Mouse (Mus musculus) heart, adult 9 months (tissue): ENCODE measurements at regions not wholly inside any gene's neighbourhood (a gene's known extent, or its start where the extent isn't known, plus 50 kb on each side); places are given as distances from the start of the nearest gene placed in this dataset.

ENCODE experiments used
- DNase-seq, 2 experiments: peaks; one replicate each; pipeline ENCODE4 v3.0.0; 2022; ENCODE audit warnings: low spot score in 2 of 2

DNA sequence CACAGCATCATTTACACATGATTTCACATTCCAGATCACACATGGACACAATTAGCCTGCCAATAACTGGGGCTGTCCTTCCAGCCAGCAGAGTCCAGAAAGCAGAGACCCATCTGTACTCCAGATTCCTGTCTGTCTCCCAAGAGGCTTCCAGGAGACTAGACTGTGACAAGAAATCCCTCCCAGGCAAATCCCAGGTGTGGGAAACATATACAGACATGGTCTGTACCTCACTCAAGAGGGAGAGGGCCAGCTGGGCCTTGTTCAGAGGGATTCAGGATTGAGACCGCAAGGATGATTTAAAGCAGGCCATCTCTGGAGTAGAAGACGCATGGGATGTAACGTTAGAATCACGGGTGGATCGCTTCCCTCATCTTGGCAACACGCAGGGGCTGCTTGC, 182.7 kb upstream of the Prr30 start:
- DNase-seq: no peak

DNA sequence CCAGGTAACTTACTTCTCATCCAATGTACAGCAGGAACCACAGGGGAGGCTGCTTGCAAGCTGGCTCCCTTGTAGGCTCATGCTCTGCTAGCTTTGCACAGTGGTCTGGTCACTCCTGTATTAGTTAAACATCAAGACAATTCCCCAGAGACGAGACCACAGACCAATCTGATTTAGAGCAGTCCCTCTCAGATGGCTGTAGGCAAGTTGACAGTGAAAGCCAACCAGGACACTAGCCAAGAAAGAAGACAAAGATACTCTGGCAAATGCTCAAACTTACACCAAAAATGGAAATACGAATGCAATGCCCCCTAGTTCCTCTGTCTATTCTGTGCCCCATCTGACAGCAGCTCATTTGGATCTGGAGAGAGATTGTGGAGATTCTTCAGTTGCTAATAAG, 181.8 kb upstream of the Prr30 start:
- DNase-seq: no peak

DNA sequence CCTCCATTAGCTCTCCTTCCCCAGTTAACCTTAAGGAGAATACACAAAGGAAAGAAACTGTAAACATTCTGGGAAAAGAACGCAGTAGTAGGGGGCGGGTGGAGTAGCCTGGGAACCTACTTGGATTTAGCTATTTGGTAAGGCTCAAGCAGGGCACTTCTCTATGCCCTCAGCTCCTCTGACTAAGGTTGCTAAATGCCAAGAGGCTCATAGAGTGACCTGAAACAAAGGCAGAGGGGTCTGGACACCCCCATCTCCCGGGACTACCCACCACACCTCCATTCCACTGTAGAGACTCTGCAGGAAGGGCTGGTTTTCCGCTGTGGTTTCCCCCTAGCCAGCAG, 179.5 kb upstream of the Prr30 start:
- no peak for DNase-seq

DNA sequence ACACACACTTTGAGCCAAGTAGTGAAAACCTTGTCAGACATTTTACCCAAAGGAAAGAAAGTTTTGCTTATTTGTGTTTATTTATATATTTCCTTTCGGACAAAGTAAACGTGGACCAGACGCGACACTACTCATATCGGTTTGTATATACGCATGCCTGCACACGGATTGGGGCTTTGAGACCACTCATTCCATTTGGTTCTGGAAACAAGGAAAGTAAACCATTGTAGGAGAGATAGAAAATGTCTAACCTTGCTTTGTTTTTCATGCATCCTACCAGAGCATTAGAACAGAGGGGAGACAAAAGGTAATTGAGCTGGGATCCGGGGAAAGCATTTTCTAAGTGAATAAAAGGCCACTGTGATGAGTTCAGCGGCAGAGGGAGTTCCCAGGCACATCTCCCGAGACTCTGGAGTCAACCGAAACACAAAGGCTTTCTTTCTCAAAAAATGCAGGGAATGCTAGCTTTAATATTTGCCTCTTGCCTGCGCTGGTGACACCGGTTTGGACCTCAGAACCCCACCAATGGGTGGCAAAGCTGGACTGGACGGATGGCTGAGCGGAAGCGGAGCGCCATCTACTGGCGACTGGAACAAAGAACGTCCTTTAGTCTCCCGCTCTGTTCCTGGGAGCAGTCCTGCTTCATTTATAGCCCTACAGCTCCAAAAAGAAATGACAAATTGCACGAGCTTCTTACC, 179.0 kb upstream of the Prr30 start:
- DNase-seq: peak; percentile 14 to 30

DNA sequence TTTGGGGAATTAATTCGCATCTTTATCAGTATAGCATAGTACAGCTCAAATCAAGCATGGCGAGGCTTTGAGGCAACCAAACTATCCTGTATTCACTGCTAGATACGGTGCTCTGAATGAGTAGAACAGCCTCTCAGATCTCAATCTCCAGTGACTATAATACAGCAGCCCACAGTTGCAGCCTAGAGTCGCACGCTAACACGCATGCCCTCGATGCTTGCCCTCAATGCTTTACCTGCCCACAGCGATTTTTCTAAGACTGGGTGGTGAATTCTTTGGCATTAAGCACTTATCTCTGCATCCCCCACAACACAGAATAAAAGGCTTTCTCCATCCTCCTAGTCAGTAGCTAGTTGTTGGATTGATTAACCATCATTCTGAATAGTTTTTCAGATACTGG, 178.4 kb upstream of the Prr30 start:
- no peak for DNase-seq

DNA sequence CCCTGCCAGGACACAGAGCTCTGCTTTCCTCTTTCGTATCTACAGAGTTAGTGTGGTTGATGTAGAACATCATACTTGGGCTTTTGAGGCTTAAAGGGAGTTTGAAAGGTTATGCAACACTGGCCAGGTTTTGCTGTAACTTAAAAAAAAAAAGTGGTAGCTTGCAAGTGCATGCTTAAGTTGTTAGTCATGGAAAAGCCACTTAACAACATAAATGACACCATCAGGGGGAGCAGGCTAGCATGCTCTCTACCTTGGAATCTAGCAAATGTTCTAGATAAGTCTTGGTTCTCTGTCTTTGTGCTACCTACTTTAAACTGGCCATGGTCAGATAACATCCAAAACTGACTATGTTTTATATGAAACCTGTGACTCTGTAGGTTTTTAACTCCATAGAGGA, 176.6 kb upstream of the Prr30 start:
- DNase-seq: no peak

DNA sequence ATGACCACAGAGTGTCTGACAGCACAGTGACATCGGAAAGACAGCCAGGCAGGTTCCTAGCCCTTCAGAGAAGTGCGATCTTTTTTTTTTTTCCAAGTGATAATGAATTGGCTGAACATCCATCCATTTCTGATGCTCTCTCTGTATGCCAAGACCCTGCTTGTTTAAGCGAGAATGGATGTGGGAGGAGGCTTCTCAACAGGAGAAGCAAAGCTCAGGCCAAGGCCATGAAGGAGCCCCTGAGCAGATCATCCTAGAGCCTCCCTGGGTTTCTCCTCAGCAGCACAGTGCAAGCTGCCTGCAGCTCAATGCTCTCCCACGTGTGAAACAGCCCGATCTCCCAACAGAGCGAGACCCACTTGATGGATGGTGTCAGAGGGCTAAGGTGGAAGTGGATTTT, 175.7 kb upstream of the Prr30 start:
- DNase-seq: no peak

DNA sequence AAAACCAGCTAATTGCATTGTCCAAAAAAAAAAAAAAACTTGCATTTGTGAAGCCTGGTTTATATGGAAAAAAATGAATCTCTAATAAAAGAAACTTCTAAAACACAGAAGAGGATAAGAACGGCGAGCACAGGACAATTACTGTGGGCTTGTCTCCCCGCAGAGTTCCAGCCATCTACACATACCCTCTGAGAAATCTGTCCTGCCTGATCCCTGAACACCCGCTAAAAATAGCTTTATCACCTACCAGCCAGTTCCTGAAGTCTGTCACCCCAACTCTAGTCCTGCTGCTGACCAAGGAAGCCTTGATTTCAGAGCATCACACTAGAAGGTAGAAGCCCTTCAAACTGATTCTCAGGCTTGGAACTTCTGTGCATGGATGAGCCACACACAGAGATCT, 173.7 kb upstream of the Prr30 start:
- no peak for DNase-seq

DNA sequence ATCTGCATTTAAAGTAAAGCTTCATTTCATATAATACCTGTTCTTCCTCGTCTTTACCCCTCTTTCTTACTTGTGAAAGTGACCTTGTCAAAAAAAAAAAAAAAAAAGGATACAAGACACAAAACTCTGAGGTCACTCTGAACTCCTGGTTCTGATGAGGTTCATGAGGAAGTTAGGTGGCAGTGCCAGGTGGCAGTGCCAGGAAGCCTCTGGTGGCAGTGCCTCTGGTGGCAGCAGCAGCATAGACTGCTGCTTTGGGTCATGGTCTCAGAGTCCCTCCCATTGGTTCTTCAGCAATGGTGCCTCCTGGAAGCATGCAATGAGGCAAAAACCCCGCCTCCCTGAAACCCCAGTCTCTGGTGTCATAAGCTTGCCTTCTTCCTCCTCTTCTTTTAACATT, 159.7 kb upstream of the Prr30 start:
- no peak for DNase-seq

DNA sequence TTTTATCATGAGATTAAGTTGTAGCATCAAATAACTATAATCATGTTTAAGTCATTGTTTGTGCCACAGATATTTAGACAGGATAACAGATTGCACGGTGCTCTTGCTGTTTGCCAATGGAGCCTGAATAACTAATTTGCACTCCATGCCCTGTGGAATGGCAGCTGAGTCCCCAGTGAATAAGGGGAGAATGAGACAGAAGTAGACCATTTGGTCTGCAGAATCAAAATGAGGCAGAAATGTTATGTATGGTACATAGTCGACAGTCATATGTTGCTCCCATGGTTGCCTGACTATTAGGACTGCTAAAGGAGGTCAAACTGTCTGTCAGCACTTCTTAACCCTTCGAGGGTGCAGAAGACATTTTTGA, 152.9 kb upstream of the Prr30 start:
- DNase-seq: no peak

DNA sequence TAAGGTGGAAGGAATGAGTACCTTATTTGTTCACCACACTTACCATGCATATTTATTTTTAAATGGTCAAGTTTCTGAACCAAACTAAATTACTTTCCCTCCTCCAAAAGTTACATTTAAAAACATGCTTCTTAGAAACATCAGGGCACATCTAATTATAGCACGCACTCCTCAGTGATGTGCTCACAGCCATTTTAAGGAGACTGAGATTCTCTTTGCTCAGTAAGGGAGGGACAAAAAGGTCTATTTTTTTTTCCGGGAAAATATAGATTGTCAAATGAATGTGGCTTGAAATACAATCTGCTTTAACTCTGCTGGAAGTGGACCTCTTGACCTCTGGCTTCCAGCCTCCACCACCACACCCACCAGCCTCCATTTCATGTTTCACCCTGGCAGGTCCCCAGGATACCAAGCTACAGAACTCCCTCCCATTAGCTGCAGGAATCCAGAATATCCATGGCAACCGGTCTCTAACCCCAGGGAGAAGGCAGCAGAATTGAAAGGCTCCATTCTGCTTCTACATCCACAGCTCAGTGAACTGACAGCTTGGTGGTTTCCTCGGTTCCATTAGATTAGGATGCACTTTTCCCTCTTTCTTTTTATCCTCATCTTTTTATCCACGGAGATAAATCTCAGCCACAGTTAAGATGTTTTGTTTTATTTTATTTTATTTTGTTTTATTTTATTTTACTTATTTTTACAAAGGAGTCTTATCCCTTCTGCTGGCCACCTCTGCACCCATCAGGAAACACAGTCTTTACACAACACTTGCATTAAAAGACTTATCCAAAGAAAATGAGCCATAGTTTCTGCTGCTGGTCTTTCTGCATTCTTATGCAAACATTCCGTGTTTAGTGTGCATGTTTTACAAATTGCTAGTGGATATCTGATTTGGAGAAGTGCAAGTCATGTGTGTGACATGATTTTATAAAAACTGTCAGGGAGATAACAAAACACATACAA, 152.2 kb upstream of the Prr30 start:
- DNase-seq: peak in 1 of 2 experiments; percentile 20

DNA sequence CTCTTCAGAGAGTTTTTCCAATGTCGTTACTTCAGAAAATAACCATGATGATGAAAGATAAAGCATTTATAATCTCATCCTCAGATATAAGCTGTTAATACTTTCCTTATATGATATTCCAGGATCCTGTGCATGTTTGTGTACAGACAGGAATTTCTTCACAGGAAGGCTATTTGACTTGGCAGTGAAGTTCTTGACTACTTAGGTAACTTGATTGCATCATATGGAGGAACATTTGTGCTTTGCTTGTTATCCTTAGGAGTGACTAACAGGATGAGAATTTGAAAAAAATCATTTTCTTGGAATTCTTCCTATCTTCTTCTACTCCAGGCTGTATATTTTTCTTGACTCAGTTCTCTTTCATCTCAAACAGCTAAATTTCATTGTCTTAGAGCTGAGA, 140.2 kb upstream of the Prr30 start:
- no peak for DNase-seq

DNA sequence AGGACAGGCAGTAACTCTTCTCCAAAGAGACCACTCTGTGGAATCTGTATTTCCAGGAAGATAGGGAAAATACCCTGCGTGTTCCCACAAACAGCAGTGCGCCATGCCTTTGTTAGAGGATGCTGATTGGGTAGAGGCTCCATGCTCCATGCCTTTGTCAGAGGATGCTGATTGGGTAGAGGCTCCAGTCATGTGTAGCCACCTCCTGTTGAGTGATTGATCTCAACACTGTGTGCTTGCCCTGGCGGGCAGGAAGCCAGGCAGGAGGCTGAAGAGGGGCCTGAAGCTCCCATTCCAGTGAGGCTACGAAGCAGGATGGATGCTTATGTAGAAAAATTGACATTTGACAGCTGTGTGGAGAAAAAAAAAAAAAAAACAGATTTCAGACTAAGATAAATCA, 131.9 kb upstream of the Prr30 start:
- DNase-seq: no peak

DNA sequence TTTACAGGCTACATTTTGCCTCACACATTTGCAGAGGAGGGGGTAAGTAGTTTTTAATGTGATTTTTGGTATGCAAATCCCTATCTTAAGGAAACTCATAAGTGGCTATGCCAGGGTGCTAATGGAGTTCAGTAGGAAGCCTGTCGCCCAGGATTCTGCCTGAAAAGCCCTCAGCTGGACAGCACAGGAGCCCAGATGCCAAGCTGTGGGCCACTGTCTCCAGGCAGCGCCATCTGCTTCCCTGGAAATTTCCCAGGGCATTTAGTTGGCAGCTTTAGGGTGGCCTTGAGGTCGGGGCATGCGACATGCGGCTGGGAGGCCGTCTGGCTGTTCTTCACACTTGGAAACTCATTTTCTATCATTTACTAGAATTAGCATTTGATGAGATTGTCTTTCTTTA, 127.3 kb upstream of the Prr30 start:
- DNase-seq: no peak

DNA sequence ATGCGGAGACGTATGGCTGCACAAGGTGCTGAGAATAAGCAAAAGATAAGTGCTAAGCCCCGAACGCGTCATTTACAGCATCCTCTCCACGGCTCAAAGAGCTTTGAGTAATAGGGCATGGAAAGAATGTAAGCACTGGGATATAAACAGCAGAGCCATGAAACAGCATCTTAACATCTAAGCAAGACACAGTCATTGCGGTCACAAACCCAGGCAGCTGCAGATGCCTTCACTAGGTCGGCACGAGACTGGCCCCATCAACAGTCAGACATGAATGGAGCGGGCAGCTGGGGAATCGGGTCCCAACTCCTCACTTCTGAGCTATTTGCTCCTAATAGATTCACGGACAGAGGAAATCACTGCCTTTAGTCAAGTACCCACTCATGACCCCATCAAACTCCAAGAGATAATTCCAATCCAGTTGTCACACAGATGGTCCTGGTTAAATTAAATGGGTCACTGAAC, 126.4 kb upstream of the Prr30 start:
- DNase-seq: no peak

DNA sequence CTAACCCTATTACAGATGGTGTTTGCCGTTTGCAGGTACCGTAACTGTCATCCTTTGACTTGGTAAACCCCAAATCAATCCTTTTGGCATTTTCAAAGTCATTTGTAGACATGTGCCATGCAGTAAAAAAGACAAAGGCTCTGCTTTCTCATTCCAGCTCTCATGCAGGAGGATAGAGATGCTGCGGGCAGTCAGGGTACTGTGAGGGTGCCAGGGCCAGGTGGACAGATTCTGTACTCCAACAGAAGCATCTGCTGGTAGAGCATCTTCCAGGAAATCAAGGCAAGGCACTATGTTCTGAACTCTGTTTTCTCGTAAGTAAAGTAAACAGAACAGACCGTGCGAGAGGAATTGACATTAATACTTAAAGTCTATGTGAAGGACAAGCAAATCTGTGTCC, 123.2 kb upstream of the Prr30 start:
- no peak for DNase-seq

DNA sequence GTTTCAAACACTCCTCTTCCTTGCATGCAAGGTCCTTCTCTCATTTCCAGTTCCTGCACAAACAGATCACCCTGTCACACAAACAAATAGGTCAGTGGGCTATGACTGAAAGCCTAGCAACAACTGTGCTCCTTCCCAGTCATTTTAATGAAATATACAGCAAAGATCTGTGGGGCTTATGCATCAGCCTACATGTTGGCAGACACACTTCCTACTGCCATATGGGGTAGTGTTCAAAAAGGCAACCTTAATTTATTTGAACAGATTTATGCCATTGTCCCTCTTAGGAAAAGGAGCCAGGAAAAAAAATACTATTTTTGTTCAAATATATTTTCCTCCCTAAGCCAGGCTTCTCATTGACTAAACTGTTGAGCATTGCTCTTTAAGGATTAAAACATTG, 107.8 kb upstream of the Prr30 start:
- DNase-seq: no peak

DNA sequence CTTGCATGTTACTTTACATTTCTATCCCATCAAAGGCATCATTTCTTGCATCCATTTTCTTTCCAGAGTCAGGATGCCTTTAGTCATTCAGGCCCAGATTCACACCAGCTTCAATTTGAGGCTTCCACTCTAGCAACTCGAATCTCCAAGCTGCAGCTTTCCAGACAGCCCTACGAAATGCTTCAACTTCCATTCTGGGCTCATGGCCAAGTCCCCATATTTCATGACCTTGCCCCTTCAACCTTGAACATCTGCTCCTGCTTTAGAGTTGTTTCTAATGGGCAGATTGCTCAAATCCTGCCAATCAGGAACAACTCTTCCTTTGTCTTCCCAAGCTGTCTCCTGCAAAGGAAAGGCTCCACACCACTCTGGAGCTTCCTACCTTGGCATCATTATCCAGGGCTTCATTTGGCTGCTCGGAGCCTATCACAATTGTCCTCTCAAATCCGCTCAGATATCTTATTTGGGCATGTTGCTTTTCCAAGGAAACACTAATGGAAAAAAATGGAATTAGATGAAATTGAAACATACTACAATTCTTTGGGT, 104.4 kb upstream of the Prr30 start:
- no peak for DNase-seq

DNA sequence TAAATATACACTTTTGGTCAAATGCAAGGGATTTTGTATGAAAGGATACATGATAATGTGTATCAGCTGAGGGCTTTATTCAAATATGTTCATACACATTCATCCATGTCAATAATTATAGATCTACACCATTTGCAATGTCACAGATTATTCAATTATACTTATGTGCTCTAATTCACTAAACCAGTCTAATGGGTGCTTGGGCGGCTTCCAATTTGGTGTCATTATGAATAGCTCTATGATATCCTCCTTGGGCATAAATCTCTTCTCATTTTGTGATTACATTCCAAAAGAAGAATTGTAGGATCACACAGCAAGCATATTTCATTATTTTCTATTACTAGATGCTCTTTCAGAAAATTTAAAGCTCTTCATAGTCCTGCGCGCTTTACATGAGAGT, 97.7 kb upstream of the Prr30 start:
- DNase-seq: no peak

DNA sequence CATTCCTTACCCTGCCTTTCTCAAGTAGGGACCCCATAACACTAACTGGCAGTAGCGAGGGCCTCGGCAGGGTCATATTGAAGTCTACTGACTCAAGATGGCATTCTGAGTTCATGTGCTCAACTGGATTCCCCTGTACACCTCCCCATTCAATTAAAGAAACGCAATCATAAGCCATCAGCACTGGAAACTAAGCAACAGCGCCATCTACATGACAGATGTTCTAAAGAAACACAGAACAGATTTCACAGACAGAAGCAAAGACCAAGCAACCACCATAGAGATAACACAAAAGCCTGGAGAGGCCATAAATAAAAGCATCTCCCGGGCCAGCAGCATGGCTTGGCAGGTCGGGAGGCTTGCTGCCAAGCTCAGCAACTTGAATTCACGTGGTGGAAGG, 94.6 kb upstream of the Prr30 start:
- peak in 1 of 2 experiments; percentile 14 for DNase-seq

DNA sequence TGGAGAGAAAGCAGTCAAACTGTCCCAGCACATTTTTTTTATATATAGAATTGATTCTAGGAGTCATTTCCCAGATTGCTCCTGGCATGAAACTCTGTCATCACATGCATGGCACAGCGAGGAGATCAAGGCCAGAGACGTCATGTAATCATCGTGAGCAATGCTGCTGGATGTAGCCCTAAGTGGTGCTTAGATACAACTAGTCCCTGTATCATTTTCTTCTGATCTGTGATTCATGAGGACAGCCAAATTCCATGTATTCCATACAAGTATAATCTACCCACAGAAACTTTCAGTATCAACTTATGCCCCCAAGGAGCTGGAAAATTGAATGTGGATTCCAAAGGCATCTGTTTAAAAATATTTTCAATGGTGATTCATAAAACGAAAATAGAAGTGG, 87.6 kb upstream of the Prr30 start:
- no peak for DNase-seq

DNA sequence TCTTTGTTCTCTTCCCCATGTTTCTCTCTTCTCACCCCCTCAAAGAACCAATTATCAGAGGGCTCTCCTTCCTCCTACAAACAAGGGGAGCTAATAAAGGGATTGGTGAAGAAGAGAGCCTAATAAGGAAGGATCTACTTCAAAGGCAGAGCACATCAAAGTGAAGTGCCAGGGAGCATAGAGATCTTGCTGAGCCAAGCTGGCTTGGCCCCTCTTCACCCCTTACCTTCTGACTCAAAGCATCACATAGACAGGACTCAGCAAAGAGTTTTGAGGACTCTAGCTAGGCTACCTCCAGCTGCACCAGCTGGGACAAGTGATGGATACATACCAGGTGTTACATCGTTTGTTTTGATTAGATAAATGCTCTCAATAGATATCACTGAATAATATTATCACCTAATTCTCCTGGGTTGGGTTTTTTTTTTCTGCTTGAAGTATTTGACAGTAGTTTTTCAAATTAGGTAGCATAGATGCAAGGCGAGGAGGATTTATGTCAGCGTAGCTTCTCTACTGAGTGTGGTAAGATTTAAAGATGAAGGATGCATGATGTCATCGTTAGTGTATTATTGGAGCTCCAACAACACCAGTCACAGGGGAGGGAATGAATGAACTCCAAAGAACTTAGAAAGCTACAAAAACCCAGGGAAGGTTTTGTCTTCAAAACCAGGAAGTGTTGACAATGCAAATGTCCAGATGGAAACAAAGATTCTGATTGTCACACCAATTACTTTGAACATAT, 69.1 kb upstream of the Prr30 start:
- no peak for DNase-seq
